Mouse (Mus musculus) cerebellum, adult (tissue): ENCODE results near the gene Gm17349.
A peak's percentile ranks its signal among the peaks of the same experiment; 100 is the strongest.

Experiments used
- ATAC-seq: cut with Nextera tagmentation; 2 replicates; pipeline ENCODE4 v1.9.2; 2017; ENCODE audit warnings: mild to moderate bottlenecking, moderate library complexity, mixed read lengths; ENCODE audit not compliant: insufficient number of reproducible peaks, low FRiP score, low TSS enrichment

The Gm17349 gene

DNA sequence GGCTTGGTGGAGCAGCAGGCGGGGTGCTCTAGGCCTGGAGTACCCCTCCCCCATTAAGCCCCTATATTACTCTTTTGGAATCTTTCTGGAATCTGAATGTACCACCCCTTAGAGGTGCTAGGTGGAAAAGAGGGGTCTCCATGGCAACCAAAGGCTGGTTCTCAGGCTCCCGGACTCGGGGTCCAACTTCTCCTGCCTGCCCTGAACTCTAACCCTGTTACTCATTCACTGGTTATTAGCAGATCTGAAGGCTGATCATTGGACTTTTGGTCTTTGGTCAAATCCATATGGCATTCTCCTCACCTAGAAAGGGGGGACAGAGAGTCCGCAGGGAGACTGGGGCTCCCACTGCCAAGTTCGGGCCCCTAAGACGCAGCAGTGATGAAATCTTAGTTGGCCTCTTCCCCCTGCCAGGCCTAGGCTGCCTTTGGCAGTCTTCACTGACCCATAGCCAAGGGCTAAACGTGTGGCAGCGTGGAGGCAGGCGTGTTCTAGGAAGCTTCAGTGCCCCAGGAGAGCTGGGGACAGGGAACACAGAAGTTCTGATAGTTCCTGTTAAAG, 13.3 kb upstream of the Gm17349 start:
- no peak for ATAC-seq

DNA sequence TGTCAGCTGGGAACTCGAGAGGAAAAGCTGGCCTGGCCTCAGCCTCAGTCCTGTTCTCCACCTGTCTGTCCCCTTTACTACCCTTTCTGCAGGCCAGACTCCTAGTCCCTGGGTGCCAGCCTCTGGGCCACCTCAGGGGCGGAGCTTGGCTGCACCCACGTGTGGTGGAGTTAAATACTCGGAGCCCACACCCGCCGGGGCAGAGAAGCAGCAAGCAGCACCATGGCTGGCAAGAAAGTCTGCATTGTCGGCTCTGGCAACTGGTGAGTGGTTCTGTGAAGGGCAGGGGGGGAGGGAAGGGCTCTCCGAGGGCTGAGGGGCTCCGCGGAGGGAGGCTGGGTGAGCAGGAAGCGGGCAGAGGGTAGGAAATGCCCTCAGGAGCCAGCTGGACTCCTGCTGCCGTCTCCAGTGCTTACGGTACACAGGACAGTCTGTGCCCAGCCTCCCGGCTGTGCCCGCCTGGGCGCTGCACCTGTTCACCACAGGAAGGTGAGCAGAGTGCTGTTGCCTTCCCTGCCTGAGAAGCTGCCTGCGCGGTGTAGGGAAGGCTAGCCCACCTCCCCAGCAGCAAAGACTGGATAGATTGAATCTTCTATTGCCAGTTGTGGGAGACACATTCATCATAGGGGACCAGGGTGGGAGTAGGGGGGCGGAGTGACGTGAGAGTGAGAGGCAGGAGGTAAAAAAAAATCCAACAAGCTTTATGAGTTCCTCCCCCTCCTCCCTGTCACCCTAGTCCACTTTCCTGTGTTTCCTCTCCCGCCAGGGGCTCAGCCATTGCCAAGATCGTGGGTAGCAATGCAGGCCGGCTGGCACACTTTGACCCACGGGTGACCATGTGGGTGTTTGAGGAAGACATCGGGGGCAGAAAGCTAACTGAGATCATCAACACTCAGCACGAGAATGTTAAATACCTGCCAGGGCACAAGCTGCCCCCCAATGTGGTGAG, 12.4 kb upstream of the Gm17349 start, which contains the start of gene Gpd1:
Gpd1 (plus strand) TSS at position 130 of the 949 bp plus-strand sequence.
- peak; percentile 53; the same call in 1 of the 2 replicates for ATAC-seq

DNA sequence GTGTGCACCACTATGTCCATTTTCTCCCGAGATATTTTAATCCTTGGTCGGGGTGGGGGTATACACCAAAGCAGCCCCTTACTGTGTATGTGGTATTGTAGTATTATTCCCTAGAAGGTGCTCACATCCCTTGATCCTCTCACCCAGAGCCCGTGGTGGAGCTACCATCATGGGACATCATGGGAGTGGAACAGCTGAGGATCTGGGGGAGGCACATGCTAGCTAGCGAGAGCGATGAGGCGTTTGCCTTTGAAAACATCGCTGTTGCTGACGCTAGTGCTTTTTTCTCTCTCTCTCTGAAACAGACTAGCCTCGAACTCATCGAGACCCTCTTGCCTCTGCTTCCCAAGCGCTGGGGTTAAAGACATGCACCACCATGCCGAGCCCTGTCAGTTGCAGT, 11.5 kb upstream of the Gm17349 start:
- no peak for ATAC-seq

DNA sequence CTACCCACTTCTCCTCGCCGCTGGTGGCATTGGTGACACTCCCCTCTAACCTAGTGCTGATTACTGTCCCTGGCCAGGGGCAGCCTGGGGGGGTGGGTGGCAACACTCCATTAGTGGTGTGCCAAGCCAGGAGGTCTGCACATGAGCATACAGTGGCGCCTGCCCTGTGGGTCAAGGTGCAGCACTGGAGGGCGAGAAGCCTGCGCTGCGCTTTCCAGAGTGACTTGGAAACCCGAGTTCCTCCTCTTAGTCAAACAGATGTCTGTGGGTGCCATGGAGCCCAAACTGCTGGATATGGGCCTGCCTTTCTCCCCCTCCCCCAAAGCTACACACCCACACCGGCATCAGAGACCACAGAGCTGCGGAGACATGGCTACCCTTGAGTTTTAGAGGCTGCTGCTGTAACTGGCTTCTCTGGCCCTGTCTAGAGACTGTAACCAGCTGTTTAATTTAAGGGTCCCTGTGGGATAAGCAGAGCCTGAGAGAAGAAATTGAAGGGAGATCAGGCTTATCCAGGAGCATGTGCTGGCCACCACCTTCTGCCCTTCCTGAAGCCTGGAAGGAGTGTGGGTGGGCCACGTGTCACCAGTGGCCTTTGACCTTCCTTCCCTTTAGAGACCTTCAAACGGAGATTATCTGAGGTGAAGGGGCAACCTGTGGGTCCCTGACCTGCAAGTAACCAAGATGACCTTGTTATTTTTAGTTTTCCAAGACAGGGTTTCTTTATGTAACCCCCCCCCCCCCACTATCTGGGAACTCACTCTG, 10.9 kb upstream of the Gm17349 start:
- no peak for ATAC-seq

DNA sequence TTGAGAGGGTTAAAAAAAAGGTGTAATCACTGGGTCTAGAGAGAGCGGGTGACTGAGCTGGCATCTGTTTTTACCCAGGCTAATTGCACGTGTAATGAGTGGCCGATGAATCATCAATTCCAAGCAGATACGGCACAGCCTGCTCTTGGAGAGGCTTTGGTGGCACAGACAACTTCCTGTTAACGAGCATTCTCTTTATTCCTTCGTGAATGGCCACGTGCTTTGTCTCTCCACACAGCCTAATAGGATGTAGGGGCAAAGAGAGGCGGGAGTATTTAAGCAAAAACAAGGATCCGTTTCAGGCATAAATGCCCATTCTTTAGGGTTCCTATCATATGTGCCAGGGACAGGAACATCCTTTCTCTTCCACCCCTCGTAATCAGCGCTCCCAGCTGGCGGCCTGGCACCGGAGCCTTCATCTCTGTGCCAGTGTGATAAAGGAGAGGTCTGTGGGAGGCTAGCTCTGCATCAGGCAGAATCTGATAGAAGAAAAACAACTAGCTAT, 10.1 kb upstream of the Gm17349 start:
- no peak for ATAC-seq

DNA sequence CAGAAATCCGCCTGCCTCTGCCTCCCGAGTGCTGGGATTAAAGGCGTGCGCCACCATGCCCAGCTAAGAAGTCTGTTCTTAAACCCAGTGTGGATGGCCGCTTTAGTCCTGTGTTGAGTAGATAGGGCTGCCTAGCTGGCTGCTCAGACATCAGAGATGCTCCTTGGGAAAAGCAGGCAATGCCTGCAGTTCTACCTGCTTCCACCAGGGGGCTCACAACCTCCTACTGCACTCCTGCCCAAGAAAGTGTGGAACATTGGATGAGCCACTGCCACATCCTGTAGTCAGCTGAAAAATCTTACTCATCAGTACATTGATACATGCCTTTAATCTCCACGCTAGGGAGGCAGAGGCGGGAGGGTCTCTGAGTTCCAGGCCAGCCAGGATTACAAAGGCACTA, 9.6 kb upstream of the Gm17349 start:
- peak; percentile 29; the same call in 1 of the 2 replicates for ATAC-seq

DNA sequence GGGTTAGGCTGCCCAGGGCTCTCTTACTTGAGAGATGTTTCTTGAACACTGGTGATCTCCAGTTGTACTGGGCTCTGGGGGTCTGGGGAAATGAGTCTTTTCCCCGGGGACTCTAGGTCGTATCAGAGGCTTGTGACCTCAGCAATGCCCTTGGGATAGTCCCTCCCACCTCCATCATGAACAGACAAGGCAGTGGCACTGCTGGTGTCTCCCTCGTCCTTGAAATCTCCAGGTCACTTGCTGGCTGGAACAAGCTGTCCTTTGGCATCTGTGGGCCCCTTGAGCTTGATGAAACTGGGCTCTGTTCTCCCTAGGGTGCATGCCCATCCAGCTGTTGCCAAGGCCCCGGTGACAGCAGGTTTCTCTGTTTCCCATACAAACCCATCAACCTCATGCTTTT, 8.9 kb upstream of the Gm17349 start:
- ATAC-seq: no peak

DNA sequence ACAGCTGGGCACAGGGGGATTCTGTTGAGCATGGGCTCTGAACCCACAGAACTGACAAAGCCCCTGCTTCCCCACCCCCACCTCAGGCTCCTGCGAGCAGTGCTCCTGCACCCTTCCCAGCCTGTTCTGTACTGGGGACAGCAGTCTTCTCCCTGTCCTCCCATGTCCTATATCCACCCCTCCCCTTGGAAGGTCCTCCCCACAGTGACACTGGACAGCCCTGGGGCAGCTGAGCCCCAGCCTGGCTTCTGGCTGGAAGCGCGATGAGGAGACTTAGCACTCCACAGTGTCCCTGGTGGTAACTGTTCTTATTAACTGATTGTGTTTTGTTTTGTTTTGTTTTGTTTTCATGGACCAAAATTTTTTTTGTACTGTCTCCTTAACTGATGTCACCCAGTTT, 8.3 kb upstream of the Gm17349 start:
- no peak for ATAC-seq

DNA sequence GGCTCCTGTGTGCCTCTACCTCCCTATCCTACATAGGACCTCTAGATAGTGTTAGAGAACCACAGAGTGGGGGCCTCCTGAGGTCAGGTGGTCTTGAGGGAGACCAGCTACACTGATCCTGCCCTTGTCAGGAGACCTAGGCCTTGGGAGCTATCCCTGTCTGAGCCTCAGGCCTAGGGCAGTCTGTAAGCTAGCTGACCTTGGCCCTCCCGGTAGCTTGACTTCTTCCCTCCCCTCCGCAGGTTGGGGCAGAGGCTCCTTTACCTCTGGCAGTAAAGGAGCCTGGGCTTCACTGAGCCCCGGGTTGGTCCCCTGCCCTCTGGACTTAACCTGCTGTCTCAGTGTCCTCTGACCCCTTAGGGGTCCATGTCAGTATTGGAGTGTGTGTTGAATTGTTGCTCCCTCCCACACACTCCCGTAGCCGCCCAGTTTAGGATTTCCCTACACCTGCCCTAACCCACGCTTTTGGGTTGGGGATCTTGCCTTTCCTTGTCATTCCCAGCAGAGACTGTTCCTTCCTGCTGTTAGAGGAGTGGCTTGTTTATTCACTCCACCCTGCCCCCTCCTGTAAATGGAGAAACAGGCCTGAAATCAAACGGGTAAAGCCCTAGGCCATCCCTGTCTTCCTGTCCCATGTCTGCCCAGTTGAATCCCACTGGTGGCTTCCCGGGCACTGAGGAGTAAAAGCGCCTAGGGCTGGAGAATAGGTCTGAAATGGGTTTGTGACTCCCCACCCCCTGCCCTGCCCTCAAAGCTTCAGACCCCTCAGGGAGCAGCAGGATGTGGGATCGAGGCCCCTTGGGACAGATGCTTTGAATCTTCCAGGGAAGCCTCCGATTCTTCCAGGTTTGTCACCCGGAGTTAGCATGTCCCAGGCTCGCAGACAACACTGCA, 7.6 kb upstream of the Gm17349 start:
- ATAC-seq: no peak

DNA sequence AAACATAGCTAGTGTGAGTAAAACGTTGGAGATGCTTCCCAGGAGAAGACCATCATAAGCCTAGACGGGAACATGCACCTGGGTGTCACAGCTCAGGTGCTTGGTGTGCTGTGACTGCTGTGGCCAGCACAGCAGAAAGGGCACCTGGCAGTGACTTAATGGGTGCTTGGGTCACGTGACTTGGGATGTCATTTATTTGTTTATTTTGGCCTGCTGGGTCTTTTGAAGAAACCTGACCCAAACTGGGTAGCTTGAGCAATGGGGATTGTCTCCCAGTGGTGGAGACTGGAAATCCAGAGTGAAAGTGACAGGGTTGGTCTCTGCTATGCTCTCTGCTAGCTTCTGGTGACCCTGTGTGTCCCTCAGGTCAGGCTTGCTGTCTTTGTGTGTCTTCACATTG, 6.2 kb upstream of the Gm17349 start:
- ATAC-seq: no peak

DNA sequence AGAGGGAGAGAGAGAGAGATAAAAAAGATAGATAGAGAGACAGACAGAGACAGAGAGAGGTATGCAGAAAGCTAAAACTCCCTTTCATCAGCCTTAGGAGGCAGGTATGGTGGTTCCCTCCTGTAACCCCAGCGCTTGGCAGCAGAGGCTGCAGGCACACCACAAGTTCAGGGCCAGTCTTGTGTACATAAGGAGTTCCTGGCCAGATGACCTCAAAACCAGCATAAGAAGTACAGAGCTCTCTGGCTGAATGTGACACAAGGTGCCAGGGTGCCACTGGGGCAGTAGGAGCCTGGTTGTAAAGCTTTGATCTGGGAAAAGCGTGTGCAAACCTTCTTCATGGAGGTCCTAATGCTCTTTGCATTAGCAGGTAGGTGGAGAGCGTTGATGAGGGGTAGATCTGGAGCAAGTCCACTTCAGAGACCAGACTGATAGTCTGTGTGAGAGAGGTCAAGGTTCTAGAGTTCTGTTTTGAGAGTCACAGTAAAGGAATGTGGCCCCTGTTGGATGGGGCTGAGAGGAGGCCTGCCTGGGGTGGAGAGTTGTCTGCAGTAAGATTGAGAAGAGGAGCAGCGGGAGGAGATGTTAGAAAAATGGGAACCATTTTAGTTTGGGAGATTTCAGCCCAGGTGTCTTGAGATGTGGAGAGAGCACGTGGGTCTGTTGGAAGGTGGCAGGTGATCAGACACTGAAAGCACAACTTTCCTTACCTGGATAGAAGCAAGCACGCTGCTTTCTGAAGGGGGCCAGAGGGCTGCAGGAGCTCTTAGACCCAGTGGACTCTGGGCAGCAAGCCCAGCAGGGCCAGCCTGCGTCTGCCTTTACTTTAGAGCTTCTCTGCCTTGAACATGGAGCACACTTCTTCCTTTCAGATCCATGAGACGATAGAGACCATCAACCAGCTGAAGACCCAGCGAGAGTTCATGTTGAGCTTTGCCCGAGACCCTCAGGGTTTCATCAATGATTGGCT, 5.2 kb upstream of the Gm17349 start:
- no peak for ATAC-seq

DNA sequence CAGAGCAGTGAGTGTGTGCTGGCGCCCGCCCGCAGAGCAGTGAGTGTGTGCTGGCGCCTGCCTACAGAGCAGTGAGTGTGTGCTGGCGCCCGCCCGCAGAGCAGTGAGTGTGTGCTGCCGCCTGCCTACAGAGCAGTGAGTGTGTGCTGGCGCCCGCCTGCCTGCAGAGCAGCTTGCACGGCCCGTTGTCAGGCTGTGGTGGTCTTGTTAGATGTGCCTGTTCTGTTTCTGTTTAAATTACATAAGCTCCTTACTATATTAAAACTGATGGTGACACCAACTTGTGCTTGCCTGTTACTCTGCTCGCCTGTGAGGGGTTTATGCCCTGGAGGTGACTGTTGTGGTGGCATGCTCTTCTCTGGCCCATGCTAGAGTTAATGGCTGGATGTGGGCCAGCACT, 2.9 kb upstream of the Gm17349 start:
- no peak for ATAC-seq

DNA sequence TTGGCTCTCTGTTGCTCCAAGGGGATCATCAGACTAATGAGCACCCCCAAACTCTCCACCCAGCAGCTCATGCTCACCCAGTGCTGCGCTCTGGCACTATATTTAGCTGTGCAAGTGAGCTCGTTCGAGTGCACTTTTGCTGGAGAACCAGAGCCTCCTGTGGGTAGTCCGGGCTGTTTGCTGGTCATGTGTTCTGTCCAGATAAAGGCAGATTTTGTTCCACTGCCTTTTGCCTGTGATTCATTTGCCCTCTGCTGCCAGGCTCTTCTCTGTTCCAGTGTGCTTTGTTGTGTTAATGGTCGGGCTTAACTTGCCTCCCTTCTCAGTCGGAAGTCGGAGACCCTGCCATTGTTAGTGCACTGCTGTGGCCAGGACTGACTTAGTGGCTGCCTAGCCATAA, 409 bp downstream of the Gm17349 start:
- no peak for ATAC-seq

DNA sequence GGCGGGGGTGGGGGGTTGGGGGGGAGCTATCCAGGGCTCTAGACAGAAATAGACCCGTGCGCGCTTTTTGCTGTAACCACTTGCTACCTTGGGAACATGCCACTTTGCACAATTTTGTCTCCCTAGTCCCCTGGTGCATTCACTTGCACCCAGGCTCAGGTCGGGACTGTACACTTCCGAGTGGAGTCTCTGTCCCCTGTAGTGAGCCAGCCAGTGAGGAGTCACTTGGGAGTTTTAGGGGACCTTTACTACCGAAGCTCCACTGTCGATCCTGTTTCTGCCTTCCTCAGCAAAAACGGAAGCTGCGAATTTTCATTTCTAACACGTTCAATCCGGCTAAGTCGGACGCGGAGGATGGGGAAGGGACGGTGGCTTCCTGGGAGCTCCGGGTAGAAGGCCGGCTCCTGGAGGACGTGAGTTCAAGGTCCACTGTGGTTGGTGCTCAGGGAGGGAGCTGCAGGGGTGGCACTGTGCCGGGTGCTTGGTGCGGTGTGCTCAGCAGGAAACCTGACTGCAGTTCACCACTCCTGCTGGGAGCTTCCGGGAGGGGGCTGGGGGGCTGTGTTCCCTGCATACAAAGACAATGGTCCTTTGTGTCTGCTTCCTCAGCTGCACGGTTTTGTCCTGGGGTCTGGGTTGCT, 1.1 kb downstream of the Gm17349 start:
- ATAC-seq: no peak

DNA sequence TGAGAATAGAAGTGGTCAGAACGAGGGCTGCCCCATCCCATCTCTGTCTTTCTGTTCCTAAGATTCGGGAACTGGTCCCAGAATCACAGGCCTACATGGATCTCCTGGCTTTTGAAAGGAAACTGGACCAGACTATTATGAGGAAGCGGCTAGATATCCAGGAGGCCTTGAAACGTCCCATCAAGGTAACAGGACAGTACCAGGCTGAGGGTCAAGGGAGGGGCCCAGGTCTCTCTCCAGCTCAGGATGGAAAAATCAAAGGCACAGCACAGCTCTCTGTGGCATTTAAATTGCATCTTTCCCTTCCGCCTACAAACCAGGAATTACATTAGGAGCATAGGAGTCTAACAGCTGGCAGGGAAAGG, 1.6 kb downstream of the Gm17349 start:
- ATAC-seq: no peak

DNA sequence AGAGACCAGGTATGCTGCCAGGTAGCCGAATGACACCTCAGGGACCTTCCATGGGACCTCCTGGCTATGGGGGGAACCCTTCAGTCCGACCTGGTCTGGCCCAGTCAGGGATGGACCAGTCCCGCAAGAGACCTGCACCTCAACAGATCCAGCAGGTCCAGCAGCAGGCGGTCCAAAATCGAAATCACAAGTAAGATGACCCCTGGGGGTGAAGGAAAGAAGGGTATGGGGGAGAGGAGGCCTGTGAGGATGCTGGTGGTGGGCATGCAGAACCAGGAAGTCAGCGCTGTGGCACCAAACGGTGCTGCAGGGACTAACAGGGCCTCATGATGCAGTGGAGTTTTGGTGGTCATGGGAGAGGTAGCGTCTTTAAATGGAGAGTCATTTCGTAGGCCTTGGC, 2.2 kb downstream of the Gm17349 start:
- no peak for ATAC-seq

DNA sequence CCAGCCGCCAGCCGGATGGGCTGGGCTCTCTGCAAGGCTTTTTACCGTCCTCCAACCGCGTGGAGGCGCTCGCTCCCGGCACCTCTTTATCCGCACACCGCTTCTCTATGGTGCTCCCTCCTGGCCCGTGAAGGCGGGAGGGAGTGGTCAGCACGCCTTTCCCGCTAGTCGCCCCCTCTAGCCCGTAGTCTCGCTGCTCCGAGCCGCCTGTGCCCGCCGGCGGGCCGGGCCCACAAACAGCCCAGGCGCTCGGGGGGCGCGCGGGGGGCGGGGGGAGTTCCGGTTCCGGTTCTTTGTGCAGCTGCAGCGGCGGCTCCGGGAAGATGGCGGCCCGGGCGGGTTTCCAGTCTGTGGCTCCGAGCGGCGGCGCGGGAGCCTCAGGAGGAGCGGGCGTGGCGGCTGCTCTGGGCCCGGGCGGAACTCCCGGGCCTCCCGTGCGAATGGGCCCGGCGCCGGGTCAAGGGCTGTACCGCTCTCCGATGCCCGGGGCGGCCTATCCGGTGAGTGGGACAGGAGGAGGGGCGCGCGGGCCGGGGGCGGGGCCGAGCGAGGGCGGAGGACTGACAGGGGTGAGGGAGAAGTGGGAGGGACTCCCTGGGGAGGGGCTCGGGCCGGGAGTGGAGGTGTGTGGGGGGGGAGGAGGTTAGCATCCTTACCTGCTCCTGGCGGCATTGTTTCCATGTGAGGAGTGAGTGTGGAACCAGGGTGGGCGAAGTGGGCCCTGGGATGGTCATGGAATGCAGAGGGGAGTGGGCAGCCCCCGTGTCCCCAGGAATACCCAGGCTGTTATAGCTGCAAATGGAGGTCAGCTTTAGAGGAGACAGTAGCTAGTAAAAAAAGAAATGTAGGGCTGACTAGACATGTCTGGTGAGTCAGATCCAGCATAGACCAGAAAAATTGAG, 3.0 kb downstream of the Gm17349 start, which contains the start of gene Smarcd1:
Smarcd1 (plus strand) TSS at position 131 of the 902 bp plus-strand sequence.
- ATAC-seq: peak; percentile 74
